Mouse (Mus musculus) lung, adult 2 months (tissue): ENCODE data around the gene Nav2.

Experiments
- CTCF ChIP-seq: fragments of 200-500 bp; IDR thresholded peaks from 2 replicates; pipeline ENCODE4 v1.5.1; 2011; ENCODE audit warnings: mild to moderate bottlenecking, low read length, control low read depth; ENCODE audit not compliant: insufficient read depth
- POLR2A ChIP-seq: fragments of 200-500 bp; IDR thresholded peaks from 2 replicates; pipeline ENCODE4 v1.6.1; 2011; ENCODE audit warnings: low read depth, mild to moderate bottlenecking, control low read depth, low read length, borderline replicate concordance; ENCODE audit errors: extremely low read depth

- no peak for TF ChIP-seq CTCF
- TF ChIP-seq POLR2A: no peak
These were observed 214.0 kb downstream of the Nav2 start for GRCm38 (mm10) chr7:49122498-49122897.
